Mouse (Mus musculus): ENCODE measurements around the gene Cd96.

DNA sequence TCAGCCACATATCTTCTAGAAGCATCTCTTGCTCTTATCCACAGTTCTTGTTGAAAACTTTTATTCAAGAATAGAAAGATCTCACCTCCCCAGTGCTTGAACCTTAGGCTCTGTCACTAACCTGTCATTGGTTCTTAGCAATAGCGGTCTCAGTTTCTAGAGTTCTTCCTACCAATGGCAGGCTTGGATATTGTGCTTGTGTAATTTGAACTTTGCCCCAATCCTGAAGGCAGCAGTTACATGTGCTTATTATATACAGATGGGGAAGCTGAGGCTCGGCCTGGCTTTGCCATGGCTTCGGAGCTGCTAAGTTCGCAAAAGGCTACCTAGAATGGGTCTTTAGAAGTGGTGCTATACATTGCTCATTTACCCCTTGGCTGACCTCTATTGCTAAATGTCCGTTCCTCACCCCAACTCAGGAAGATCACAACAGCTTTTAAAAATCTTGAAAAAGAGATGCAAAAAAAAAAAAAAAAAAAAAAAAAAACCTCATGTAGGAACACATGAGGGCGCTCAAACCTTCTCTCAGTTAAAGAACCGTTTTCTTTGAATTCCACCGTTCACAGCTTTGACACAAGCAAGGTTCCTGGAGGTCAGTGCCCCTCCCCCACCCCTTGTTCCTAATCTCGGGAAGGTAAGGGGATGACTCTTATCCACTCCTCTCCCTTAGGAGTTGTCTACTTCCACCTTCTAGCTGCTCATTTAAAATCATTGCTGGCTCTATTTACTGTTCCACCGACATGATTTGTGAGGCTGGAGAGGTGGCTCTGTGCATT is 129.0 kb downstream of the Cd96 start:
- TF ChIP-seq POLR2A (IDR thresholded peaks at IDR 0.05; ENCODE audit: control insufficient read depth in 1 of 2, insufficient read depth in 1 of 2, low read depth in 1 of 2, low read length in 2 of 2, poor library complexity in 1 of 2) = no peak
- TF ChIP-seq GATA1 (IDR thresholded peaks at IDR 0.05; ENCODE audit: low read depth, low read length) = no peak
- TF ChIP-seq CTCF (IDR thresholded peaks at IDR 0.05 in 2 of 3, conservative IDR thresholded peaks at IDR 0.05 in 1 of 3; ENCODE audit: control insufficient read depth in 1 of 3, insufficient read depth in 1 of 3, low read depth in 2 of 3, low read length in 3 of 3, poor library complexity in 1 of 3, severe bottlenecking in 1 of 3) = no peak; a peak in 1 of 6 replicates
- no peak for TF ChIP-seq HCFC1 (IDR thresholded peaks at IDR 0.05; ENCODE audit: low read depth, low read length)
- TF ChIP-seq MYB (IDR thresholded peaks at IDR 0.05; ENCODE audit: low read depth, low read length) = no peak
- no peak for TF ChIP-seq UBTF (IDR thresholded peaks at IDR 0.05; ENCODE audit: borderline replicate concordance, insufficient read depth, low read depth, low read length)

Measured in MEL (cell line).